Mouse (Mus musculus) ES-CJ7 (cell line): Measurements from ENCODE around the gene Ccdc102a.
"Not testable (repeated sequence)": the region's sequence is repeated elsewhere in the genome, so short reads cannot be mapped to it uniquely, and the experiment has no call there.

ENCODE experiments used
- DNase-seq: peaks from one replicate; pipeline ENCODE4 v3.0.0; 2011; ENCODE audit warnings: low read depth, low spot score

Ccdc102a gene

DNA sequence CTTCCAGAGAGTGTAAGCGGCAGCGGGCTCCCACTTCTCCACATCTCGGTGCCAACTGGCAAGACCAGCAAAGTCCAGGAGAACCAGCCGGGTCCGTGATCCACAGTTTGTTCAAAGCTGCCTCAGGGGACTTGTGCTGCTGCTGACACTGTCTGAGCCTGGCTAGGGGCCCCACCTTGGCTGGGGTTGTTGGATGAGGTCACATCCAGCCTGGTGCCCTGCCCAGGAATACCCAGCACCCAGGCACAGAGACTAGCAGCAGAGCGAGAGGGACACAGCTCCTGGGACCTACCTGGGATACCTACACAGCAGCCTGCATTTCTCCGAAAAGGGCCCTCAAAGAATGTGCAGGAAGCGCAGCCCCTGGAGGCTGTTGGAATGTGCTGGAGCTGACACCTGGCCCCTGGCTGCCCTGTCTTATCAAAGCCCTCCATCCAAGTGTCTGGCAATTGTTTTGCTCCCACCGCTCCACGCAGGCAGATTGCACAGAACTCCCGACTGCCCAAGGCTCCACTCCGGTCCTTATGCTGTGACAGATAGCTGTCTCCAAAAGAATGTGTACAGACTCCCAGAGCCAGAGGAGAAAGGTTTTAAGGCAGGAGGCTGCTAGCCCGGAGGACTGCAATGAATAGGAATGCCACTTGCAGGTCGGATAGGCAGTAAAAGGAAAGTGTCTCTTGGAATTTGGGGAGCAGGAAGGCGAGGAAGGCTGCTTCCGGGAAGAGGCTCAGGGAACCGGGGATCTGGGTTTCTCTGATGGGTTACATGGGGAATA, 42.6 kb downstream of the Ccdc102a start:
- DNase-seq = no peak

DNA sequence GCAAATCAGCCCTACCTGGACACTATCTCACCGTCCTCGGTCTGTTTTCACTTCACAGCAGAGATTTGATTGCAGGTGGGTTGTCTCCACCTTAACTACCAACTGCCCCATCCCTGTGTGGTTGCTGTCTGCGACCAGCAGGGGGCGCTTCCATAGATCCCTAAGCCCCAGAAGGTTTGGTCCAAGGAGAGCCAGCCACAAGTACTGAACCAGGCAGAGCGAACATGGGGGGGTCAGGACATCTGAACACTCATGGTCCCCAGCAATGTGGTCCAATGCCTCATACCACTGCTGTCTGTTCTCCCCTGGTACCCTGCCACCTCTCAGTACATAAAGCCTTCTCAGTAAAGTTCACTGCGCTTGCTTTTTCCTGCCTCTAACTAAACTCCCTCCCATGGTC, 43.5 kb downstream of the Ccdc102a start:
- DNase-seq = peak; percentile 86

DNA sequence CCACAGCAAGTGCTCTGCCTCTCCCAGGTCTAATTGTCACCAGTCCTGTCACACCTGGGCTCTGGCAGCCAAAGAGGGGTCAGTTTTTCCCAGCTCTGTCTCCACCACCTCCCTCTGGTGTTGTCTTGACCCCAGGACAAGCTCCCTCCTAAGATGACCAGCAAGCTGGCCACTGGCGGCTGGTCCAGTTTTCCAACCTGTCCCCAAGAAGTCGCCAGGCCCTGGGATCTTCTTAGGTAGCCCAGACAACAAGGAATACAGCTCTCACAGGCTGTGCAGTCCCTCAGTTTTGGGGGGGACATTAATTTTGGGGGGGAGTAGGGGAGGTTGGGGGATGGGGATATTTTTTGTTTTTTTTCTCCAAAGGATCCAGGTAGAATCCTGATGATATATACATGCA, 45.3 kb downstream of the Ccdc102a start:
- no peak for DNase-seq

DNA sequence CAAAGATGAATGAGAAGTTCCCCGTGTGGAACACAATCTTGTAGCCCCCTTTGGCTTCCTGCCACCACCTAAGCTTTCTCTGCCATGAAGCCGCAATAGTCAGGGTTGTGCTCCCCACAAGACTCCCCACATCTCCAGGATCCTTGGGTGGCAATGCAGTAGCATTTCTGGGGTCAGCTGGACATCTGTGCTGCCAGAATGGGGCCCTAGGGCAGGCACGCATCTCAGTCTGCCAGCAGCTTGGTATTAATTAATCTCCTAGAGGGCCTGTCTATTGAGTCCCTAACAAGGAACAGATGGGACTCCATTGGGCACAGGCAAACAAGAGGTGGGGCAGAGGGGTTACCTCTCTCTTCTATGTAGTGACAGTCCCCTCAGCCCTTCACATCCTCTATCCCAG, 45.7 kb downstream of the Ccdc102a start:
- DNase-seq = no peak

DNA sequence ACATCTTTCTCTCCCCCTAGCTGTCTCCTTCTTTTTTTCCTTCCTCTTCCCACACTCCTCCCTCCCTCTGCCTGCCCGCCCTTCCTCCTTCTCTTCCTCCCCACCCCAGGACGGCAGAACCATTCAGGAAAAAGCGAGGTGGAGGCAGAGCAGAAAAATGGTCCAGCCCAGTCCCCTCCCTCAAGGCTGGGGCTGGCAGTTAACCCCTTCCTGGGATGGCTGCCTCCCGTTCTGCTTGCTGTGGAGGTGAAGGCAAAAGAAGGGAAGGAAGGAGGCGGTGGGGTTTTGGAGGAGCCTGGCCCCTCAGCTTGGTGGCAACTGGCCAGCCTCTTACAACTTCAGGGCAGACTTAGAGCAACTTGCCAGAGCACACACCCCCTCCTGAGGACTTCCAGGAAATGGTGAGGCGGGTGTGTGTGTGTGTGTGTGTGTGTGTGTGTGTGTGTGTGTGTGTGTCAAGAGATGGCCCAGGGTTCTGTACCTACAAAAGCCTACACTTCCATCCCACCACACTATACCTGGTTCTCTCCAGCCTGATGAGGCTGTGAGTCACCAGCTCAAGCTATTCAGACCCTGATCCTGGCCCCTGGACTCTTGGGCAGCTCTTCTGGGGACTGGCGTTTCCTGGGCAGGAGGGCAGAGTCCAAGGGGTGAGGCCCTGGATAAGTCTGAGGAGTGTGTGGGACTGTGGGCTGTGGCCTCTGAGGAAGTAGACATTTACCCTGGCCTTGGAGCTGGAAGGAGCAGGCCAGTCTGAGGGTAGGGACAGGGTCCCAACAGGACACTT, 46.6 kb downstream of the Ccdc102a start:
- peak; percentile 63 for DNase-seq

DNA sequence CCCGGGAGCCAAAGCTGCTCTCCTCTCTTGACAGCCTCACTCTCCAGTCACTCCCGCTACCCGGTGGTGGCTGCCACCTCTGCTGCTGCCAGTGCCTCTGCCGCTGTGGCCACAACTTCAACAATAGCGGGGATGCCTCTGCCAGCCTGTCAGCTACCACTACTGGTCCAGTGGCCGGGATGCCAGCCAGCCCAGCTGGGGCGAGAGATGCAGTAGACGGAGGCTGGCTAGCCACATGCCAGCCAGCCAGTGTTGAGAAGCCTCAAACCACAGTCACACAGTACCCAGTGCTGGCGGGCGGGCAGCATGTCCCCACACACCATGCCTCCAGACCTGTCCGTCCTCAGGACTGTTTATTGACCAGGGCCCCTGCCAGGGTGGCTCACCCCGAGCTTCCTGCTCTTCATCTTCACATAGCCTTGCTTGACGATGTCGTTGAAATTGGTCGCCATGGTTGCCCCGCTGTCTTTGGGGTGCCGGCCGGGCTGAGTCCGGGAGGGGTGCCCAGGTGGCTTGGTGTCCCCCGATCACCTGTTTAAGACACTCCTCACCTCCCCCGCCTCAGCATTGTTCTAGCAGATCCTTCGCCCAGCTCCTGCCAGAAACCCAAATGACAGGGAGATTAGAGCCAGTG, 47.3 kb downstream of the Ccdc102a start:
- no peak for DNase-seq

DNA sequence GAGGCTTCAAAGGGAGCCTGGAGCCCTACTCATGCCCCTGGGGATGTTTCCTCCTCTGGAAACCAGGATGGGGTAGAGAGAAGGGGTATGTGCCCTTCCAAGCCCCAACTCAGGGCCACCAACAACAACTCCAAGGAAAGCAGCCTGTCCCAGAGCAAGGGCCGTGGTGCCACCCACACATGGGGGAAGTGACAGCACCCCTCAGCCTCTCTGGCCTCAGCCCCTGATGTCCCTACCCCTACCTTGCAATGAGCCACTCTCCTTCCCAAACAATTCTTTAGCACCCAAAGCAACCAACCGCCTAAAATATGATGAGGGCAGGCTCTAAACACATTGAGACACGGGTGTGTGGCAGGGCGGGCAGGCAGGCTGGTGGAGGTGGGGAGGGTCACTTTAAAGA, 47.9 kb downstream of the Ccdc102a start:
- no peak for DNase-seq

DNA sequence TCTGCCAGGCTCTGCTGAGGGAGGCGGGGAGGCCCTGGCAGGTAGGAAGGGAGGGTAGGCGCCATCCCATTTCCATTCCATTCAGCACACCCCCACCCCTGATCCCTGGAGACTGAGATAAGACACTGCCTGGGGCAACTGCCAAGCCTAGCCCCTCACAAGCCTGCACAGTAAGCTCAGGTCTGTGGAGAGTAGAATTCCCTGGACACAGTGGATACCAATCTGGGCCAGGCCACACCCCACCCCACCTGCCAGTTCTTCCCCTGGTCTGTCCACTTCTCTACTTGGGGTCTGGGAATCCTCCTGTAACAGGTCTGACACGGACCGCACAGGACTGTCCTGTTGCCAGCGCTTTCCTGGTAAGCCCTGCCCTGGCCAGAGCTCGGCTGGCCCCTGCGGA, 48.8 kb downstream of the Ccdc102a start:
- DNase-seq = no peak

DNA sequence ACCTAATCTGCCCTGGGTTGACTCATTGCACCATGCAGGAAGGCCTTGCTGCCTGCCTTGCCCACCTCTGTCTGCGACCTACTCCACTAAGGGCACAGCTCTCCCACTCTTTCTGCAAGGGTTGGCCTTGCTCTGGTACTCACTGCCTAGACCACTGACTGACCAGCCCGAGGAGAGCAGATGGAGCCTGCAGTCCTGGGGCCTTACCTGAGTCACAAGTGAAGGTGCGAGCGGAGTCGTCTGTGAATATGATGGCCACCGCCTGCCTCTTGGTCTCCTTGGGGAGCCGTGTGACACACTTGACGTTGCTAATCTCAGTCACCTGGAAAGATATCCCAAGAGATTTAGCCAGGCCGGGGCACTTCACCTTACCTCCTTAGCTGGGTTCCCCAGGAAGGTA, 51.0 kb downstream of the Ccdc102a start:
- no peak for DNase-seq

DNA sequence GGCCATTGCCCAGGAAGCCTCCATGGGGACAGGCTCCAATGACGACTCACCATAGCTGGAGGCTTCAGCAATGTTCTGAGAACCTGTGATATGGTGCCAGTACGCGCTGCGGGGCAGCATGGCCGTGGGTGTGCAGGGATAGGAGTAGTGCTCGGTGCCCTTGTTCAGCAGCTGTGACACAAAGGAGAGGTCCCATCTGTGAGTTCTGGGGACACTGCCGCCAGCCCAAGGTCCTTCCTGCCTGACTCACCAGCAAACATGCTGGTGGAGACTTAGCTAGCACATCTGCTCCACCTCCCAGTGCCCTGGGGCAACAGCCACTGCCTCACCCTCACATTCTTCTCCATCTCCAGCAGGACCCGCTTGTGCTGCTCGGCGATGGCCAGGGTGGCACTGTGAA, 52.6 kb downstream of the Ccdc102a start:
- no peak for DNase-seq

DNA sequence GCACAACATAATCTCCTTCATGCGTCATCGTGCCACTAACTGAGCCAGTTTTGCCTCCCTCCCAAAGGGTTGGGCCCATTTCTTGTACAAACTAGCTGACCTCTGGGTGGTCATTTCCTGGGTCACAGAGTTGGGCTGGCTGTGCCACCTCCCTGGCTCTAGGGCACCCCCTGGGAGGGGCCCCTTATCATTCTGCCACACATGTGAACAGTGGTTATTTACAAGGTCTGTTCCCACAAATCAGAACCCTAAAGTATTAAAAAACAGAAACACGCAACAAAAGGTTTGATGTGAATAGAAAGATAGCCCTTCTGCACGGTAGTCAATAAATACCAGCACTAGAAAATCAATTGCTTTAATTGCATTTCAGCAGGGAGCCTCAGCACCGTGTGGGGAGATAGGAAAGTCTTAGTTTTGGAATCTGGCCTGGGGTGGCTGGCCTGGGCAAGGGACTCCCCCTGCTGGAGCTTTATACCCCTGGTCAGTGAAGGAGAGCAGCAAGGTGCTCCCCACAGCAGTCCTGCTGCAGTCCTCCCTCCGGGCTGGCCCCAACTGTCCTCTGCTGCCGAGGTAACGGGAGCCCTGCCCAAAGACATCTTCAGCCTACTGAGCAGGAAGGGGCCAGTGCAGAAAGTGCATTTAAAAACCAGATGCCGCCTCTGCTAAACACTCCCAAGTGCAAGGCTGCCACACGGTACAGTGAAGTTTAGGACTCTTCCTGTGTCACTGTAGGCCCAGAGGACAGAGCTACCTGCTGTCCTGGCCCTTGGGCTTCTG, 53.8 kb downstream of the Ccdc102a start:
- no peak for DNase-seq

DNA sequence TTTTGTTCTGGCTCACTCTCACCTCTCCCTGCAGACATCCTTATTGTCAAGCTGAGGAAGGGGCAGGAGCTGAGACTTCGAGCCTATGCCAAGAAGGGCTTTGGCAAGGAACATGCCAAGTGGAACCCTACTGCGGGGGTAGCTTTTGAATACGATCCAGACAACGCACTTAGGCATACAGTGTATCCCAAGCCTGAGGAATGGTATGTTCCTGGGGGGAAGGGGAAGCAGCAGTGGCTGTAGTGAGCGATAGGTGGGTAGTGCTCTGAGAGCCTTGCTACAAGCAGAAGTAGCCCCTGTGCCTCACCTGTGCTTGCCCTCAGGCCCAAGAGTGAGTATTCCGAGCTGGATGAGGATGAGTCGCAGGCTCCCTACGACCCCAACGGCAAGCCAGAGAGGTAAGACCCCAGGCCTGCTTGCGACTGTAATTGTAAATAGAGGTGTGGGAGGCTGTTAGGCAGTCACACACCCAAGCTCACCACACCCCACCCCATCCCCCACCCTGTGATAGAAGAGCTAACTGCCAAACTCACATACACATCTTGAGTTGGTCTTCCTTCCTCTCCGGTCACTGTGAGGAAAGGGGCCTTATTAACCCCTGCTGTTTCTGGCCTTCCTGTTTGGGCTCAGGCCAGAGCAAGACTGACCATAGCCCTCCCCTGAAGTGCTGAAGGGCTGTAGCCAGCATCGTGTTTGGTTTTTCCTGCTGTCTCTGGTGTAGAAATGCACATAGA, 55.2 kb downstream of the Ccdc102a start:
- peak; percentile 51 for DNase-seq

DNA sequence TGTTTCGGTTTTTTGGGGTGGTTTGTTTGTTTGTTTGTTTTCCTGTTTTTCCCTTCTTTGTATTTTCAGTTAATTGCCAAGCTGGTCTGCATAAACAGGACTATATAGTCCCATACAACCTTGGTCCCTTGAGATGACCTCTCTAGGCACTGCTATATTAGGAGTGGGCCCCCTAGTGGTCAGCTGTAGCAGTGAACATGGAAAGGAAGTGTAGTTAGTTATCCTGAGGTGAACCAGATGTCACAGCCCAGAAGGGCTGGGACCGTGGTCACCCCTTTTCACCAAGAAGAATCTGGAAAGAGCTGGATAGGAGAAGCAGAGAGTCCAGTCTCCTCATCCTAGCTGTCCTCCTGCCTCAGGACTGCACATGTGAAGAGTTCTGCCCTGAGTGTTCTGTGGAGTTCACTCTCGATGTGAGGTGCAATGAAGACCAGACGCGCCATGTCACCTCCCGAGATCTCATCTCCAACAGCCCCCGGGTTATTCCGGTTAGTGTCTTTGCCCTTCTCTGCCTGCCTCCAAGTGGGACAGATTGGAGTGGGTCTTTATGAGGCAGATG, 56.5 kb downstream of the Ccdc102a start:
- peak; percentile 77 for DNase-seq

DNA sequence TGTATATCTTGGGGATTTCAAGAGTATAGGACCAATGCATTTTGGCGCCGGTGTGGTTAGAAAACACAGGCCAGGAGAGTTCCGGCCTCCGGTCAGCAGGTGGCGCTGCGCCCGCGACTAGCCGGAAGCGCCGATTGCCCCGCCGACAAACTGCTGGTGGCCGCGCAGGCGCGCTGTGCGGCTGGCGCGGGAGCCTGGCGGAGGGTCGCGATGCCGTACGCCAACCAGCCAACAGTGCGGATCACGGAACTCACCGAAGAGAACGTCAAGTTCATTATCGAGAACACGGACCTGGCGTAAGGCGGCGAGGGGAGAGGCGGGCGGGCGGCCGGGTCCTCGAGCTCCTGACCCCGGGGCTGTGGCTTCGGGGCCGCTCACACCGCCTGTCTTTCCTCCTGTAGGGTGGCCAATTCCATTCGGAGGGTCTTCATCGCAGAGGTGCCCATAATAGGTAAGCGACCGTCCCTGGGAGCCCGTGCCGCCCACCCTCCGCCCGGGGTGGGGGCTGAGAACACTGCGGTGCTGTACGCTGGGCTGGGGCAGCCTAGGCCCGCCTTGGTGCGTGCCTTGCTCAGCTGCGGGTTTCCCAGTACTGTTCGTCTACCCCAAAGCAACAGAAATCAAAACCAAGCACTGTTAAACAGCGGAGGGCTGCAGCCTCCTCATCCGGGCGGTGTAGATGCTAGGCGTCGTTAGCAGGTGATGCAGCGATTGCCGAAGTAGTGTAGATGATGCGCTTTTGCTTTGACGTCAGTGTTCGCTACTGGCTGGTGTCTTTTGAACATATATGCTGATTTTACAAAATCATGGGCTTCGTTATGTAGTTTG, 60.3 kb downstream of the Ccdc102a start, which contains the start of gene Polr2c:
TSS of gene Polr2c (plus strand) at position 105 of the 828 bp plus-strand sequence.
- DNase-seq = peak; percentile 87

DNA sequence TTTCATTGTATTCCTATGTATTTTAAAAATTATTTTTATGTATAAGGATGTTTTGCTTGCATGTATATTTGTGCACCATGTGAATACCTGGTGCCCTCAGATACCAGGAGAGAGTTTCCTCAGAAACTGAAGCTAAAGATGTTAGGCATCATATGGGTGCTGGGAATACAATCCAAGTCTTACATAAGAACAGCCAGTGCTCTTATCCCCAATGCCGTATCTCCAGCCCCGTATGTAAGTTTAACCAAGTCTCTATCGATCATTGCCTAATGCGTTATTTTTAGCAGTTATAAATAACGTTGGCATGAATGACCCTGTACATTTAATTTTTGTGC, 60.9 kb downstream of the Ccdc102a start:
- DNase-seq = no peak

DNA sequence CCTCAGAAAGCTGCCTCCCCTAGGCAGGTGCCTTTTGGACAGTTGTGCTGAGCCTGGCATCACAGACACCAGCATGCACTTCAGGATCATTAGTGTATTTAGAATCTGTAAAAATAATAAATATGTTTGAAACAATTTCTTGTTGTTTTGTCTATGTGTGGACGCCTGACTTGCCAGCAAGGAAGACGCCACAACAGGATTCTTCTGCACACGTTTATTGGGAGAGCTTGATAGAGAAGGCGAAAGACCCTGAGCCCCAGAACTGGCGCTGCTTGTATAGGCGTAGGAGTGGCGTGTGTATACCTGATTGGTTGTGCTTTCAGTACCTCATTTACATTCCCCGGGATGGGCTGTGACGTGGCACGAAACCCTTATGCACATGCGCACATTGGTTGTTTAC, 63.1 kb downstream of the Ccdc102a start:
- DNase-seq = not testable (repeated sequence)
